Mouse (Mus musculus) adipocyte (in vitro differentiated cells): ENCODE data around the gene Ccl26.
"Not testable (repeated sequence)": the region's sequence is repeated elsewhere in the genome, so short reads cannot be mapped to it uniquely, and the experiment has no call there.

Source experiments
- DNase-seq: peaks from one replicate; pipeline ENCODE4 v3.0.0-alpha.2; 2016; ENCODE audit warnings: low spot score

Ccl26 gene

DNA sequence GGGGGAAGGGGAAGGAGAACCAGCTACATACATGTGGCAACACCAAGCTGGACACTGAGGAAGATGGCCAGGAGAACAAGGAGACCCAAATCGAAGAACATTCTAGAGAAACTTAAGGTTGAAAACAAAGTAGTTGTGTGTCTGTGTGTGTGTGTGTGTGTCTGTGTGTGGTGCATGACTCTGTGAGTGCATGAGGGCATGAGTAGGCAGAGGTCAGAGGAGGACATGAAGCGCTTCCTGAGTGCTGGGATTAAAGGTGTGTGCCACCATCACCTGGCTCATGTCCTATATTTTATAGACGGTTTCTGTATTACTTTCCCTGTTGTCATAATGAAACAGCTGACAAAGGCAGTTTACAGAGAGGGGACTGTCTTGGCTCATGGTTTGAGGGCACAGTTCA lies at the start of gene Ccl26:
Ccl26 (minus strand) TSS at position 101 of the 400 bp plus-strand sequence.
- DNase-seq, result no peak

DNA sequence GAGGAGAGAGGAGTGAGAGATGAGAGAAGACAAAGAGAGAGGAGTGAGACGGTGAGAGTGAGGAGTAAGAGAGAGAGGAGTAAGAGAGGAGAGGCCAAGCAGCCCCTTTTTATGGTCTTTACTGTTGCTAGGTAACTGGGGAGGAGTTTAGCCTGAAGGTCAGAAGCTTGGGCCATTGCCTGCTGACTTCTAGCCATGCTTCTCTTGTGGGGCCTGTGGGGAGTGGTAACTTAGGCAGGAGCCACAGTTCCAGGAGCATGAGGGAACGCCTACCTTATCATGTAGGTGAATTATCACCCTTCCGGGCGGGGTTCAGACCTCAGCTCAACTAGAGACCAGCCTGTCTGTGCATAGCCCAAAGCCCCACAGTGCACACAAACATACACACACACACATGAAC lies 46.4 kb upstream of the Ccl26 start:
- DNase-seq, result no peak

DNA sequence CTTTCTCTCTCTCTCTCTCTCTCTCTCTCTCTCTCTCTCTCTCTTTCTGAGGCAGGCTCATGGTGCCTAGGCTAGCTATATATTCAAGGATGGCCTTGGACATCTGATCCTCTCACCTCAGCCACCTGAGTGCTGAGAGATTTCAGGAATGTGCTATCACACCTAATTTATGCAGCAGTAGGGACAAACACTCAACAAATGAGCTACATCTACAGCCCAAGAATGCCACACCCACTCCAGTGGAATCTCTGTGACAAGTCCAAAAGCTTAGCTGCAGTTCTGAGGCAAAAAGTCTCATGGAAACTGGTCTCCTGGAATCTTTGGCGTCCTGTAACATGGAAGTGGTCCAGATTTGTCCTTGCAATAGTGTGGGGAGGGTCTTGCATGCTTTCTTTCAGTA lies 44.2 kb upstream of the Ccl26 start:
- no peak for DNase-seq

DNA sequence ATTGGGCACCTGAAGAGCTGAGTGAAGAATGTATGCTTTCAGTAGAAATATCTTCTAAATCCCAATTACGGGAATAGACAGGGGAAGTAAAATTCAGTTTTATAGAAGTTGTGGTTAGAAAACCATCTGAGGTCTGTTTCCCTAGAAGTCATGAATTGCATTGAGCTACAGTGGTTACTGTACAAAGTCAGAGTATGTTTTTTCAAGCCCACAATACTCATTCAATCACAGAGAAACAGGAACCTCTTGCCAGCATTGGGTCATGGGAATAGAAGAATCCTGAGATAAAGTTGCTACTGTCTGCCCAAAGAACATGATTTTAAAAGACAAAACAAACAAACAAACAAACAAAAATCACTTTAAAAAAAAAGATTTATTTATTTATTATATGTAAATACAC lies 43.3 kb upstream of the Ccl26 start:
- not testable (repeated sequence) for DNase-seq

DNA sequence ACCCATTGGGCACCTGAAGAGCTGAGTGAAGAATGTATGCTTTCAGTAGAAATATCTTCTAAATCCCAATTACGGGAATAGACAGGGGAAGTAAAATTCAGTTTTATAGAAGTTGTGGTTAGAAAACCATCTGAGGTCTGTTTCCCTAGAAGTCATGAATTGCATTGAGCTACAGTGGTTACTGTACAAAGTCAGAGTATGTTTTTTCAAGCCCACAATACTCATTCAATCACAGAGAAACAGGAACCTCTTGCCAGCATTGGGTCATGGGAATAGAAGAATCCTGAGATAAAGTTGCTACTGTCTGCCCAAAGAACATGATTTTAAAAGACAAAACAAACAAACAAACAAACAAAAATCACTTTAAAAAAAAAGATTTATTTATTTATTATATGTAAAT lies 41.3 kb upstream of the Ccl26 start:
- DNase-seq, result not testable (repeated sequence)

DNA sequence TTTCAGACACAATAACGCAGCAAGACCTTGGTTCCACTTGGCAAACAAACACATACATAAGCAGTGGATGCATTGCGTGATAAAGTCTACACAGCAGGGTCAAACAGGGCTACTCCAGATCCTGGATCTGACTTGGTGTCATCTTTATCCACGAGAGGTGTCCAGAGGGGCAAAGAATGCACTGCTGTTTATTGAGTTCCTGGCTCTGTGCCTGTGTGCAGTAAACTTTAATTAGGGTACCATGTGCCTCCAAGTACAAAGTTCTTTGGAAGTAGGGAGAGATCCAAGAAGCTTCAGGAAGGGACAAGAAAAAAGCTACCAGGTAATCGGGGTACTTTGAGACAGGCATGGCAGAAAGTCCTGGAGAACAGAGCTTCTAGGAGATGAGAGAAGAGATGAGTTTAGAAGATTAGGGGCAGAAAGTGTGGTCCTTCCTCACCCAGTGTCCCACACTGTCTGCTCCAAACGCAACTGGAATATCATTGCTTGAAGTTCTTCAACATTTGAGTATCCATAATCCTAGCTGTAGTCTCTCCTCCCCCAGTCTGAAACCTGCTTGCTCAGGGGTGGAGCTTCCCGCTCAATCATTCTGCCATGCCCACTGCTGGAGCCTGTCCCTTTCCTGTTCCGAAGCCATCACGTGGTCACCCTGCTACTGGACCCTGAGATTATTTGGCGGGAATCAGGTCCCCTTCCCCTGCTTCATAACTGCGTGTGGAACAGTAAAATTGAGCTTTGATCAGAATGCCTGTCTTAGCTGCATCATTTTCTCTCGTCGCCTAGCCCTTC lies 26.8 kb upstream of the Ccl26 start:
- DNase-seq, result no peak

DNA sequence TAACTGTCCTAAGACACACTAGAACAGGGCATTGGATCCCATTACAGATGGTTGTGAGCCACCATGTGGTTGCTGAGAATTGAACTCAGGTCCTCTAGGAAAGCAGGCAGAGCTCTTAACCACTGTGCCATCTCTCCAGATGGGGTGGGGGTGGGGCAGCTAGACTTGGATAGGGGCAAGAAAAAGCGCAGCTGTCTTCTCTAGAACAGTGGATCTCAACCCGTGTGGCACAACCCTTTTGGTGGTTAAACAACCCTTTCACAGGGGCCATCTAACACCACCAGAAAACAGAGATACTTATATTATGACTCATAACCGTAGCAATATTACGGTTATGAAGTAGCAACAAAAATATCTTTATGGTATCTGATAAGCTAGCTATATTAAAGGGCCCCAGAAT lies 24.4 kb upstream of the Ccl26 start:
- DNase-seq, result no peak

DNA sequence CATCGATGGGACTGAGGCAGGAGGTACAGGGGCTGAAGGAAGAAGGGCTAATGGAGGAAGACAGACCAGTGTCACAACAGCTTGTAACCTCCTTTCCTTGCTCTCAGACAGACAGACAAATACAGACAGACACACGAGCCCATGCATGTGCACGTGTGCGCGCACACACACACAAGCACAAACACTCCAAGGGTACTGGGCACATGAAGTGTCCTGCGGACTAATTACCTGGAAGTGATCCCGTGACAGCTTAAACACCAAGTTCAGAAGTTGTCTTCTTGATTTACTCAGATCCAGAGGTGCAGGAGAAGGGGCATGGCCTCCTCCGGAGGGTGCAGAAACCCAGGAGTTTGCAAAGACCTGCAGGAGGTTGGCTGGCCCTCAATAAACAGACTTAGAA lies 22.3 kb upstream of the Ccl26 start:
- DNase-seq, result no peak

DNA sequence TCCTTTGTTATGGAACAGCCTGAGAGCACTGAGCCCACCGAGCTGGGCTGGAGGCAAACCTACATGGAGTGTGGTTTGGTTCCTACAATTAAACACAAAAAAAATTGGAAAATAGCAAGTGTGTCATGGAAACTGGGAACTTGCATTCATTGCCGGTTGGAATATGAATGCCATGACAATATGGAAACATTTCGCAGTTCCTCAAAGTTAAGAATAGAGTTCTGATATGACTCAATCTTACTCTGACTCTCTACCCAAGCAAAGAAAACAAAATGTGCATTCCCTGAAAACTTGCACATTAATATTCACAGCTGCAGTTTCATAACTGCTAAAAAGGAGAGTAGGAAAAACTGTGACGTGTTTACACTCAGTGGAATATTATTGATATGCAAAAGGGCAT lies 19.0 kb upstream of the Ccl26 start:
- no peak for DNase-seq

DNA sequence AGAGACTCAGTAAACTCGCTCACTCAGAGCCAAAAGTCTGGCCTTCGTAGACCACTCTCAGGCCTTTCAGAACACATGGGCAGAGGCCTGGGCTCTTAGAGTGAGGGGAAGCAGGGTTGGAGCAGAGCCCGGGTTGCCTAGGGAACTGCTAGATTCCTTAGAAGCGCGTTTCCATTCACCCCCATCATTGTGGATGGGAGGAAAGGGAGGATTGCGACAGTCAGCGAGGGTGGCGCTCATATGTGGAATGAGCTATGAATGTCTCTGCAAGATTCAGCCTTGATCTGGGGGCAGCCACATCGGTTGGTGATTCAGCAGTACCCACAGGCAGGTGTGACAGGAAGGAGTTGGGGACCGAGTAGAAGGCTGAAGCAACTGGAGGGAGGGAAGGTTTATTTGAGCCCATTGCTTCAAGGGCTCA lies 16.0 kb upstream of the Ccl26 start:
- DNase-seq, result no peak

DNA sequence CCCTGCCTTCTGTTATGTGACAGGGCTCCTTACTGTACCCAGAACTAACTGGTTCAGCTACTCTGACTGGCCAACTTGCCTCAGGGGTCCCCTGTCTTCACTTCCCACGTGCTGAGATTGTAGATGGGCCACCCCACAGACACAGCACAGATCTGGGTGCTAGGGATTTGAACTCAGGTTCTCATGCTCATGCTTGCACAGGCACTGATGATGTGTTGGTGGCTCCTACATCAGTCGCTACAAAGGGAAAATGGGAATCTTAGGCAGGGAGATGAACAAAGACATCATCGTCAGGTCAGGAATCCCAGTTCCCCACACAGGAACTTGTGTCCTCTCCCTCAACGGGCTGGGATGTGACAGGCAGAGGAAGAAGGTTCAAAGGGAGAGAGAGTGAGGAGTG lies 12.7 kb upstream of the Ccl26 start:
- no peak for DNase-seq

DNA sequence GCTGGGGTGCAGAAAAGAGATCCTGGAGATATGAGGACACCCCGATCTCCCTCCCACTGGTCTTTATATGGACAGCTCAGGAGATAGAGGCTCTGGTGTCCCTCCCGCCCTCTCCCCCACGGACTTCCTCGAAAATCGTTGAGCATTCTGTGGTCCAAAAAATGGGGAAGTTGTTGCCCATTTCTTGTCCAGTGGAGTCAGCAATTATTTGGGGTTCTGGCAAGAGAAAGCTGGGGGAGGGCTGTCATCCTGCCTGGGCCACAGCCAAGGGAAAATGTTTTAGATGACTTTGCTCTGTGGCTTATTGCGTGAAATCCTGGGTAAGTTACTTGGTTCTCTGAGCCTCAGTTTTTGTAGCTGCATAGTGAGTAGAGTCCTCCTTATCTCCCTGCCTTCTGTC lies 9.6 kb upstream of the Ccl26 start, which contains the start of gene Ccl24:
Ccl24 (minus strand) TSS at position 44 of the 400 bp plus-strand sequence.
- no peak for DNase-seq

DNA sequence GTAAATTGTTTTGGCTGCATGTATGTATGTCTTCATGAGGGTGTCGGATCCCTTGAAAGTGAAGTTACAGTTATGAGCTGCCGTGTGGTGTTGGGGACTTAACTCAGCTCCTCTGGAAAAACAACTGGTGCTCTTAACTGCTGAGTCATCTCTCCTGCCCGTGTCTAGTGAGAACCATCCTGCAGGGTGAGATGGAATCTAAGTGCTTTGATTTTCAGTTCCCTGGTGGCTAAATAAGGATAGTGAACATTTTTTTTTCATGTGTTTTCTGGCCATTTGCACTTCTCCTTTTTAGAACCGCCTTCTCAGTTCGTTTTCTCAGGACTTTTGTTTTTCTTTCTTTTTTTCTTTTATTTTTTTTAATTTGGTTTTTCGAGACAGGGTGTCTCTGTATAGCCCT lies 5.3 kb upstream of the Ccl26 start:
- no peak for DNase-seq

DNA sequence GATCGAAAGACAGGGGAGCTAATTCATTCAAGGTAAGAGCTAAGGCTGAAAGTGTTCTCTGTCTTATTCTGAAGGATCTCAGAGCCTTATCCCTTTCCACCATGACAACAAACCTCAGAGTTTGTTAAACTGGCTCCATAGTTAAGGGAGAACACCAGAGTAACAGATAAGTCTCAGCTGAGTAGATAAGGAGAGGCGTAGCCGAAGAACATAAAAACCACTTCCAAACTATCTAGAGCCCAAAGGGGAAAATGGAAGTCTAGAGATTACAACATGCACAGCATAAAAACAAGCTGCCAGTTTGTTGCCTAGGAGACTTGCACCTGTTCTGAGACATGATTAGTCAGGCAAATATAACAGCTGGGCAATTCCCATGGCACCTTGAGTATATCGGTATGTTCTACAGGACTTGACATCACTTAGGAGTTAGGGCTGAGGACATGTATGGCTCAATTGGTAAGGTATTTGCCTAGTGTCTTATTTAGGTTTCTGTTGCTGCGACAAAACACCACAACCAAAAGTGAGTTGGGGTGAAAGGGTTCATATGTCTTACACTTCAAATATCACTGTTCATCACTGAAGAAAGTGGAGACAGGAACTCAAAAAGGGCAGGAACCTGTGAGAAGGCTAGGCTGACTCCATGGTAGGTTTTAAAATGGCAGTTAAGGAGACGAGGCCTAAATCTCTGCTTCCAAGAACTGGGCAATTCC lies 4.3 kb upstream of the Ccl26 start:
- no peak for DNase-seq

DNA sequence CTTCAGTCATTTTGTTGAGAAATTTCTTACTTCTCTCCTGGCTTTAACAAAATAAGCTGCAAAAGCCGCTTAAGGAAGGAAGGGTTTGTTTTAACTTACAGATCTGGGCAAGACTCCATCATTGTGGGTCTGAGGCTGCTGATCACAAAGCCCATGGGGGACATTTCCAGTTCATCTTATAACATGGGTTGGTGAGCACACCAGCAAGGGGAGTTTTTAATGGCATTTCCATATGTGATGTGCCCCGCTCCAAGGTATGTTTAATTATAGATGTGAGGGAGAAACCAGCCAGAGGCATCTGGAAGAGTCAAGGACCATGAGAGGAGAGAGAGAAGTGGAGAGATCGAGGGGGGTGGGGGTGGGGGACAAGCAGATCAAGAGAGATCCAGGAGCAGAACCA lies 5.7 kb downstream of the Ccl26 start:
- DNase-seq, result no peak

DNA sequence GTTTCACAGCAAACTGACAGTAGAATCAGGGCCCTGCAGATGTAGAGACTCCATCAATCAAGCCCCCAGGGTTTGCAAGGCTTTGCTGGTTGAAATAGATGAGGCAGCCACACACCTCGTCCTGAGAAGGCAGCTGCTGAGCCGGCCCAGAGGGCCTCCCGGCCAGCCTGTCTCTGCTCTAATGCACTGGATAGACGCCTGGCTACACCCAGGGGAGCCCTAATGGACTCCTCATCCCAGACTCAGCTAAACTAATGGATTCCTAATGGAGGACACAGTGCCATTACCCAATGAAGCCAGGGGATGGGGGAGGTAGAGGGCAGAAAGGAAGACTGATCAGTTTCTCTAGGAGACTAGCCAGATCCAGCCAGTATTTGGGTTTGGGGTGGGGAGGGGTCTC lies 6.3 kb downstream of the Ccl26 start:
- DNase-seq, result no peak

DNA sequence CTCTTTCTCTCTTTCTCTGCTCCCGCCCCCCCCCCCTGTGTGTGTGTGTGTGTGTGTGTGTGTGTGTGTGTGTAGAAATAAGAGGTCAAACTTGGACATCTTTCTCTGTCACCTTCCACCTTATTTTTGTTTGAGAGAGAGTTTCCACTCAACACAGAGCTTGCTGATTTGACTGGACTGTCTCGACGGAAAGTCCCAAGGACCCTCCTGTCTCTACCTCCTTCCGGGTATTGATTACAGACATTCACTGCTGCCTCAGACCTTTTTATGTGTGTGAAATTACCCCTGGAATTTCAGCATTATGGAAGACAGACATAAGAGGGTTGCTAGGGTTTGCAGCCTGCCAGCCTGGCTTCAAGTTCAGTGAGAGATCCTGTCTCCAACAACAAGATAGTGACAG lies 7.1 kb downstream of the Ccl26 start:
- no peak for DNase-seq

DNA sequence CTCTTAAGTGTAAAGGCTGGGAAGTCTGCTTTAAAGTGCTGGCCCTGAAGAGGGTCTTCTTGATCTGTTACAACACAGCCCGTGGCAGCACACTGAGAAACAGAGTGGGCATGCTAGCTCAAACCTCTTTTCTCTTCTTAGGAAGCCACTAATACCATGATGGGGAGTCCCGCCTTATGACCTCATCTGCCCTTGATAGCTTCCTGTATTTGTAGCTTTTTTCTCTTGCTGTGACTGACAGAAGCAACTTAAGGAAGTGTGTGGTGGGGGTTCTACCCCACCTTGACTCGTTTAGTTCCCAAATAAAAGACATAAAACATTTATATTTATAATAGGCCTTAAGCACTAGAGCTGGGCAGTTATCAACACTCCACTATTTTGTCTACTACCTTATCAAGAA lies 11.8 kb downstream of the Ccl26 start:
- no peak for DNase-seq

DNA sequence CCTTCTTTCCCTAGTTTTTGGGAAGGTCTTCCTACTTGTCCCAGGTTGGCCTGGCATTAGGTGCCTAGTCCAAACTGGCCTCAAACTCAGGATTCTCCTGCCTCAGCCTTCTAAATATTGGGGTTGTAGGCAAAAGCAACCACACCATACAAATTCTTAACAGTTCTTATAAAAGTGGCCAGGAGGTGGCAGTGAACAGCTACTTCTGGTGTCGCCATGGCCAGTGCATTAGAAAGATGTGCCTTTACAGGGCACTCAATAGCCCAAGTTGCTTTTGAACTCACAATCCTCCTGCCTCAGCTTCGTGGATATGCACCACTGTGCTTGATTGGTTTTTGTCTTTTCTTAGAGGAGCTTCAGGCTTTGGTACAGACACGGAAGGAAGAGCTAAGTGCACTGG lies 12.5 kb downstream of the Ccl26 start:
- DNase-seq, result peak; percentile 71

DNA sequence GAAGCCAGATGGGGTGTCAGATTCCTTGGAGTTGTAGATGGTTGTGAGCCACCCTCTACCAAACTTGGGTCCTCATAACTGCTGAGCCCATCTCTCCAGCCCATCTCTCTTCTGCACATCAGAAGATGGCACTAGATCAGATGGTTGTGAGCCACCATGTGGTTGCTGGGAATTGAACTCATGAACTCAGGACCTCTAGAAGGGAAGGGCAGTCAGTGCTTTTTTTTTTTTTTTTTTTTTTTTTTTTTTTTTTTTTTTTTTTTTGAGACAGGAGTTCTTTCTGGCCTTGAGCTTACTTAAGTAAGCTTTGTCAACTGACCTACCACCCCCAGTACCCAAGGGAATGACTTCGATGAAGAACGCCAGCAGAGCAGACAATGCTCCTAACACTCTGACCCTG lies 15.4 kb downstream of the Ccl26 start:
- peak; percentile 45 for DNase-seq

DNA sequence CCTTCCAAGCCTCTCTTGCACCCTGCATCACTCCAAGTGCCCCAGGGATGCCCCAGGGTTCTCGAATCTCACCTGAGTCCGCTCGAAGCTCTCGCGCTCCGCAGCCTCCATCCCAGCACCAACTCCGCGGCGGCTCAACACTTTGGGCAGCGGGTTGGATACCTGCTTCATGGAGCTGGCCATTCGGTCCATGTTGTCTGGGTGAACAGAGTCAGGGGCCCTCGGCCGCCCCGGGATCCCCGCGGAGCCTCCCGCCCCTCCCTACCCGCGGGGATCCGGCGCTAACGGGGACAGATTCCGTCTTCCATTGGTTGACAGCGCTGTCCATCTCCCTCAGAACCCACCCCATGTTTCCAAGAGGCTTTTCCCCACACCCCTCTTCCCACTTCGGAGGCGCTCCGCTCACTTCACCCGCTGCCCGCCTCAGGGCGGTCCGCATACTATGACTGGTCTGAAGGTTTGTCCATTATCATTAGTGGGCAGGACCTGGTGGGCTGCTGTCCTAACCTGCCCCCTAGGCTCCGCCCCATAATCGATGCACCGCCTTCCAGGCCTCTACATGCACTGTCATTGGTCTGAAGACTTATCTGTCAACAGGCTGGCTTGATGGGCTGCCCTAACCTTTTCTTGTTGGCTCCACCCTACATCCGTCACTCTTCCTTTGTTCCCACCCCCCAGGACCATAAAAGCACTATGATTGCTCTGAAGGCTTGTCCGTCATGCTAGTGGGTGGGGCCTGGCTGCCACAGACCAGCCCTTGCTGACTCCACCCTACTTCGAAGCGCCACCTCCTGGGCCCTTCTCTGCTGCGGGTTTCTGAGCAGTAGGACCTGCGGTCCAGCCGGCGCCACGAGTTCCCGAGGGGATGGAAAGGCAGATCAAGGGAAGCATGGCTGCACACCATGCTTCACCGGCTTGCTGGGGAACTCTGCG lies 18.2 kb downstream of the Ccl26 start, which contains the start of gene Hip1:
Hip1 (minus strand) TSS at position 256 of the 933 bp plus-strand sequence.
- peak; percentile 100 for DNase-seq

DNA sequence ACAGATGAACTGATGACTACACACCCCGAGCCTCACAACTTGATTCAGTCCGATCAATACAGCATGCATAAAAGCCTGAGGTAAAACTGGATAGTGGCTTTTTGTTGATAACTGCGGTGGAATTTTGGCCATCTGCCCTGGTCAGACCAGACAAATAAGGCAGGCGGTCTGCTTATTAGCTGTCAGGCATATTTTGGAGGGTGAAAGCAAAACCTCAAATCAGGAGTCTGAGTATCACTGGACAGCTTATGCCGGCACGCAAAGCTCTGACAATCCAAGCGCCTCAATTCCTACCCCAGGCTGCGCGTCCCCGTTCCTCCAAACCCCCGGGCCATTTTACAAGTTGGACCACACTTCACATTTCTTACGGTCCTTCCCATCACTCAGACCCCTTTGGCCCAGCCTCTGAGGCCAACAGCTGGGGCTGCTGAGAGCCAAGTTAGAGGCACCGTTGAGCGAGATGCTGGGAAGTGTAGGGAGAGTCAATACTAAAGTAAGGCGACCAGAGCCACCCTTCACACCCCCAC lies 19.3 kb downstream of the Ccl26 start:
- DNase-seq, result peak; percentile 32
